In the genomic region with DNA sequence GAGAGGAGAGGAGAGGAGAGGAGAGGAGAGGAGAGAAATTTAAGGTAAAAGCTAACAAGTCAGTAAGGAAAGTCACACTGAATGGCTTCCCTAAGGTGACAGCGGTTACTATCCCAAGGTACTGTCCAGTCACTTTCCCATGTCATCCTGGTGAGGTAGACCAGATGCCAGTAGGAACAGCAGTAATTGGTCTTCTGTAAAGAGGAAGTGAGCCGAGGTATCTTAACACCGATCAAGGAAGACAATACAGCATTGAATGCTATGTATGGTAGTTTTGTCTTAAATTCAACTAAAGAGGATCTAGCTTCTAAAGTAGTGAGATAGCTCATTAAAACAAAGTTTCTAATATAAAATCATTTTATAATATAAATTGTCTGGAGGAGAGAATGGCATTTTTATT, we compare ENCODE assay signal across 17 mouse cellular contexts.
A peak's percentile ranks its signal among the peaks of the same experiment; 100 is the strongest.
DNase-seq lines count a peak whose midpoint lies in the region; ATAC-seq and TF ChIP-seq lines count a peak whose summit lies in the region.
"Had no signal": no experiment of that assay in that cellular context is flagged by ENCODE, and none has a peak within 500 bp of the region (broad histone marks: within the 10 kb centered on the region; RNA-seq: fewer than 3 reads in every experiment).

No protein-coding gene starts in this region.

- 94% methylated on average over 3 of the region's 3 CpGs for WGBS in midbrain, embryonic 11.5 days
- WGBS in midbrain, embryonic 16.5 days, result 96% methylated on average over 3 of the region's 3 CpGs
- 81% methylated on average over 3 of the region's 3 CpGs for WGBS in lung, adult 2 months
- 80% methylated on average over 3 of the region's 3 CpGs for WGBS in heart, embryonic 12.5 days

- H3K4me3 ChIP-seq in midbrain, embryonic 11.5 days (ENCODE audit: low read depth, low read length), result no peak overlapping the region
- no peak overlapping the region for H3K4me3 ChIP-seq in midbrain, embryonic 16.5 days (ENCODE audit: low read depth, low read length)
- no peak overlapping the region for H3K4me3 ChIP-seq in lung, adult 2 months (replicated peaks; ENCODE audit: extremely low read depth, low read depth, low read length)
- H3K4me3 ChIP-seq in heart, embryonic 12.5 days, result no peak overlapping the region
- H3K4me3 ChIP-seq: embryonic facial prominence, embryonic 12.5 days; forebrain, embryonic 15.5 days; heart, adult 2 months had no signal

- no peak for TF ChIP-seq CTCF in lung, adult 2 months (IDR thresholded peaks at IDR 0.05; ENCODE audit: insufficient read depth, low read length)

- DNase-seq in midbrain, embryonic 11.5 days (ENCODE audit: low spot score, missing footprints), result peak; percentile 14
- DNase-seq in lung, adult 2 months, result no peak
- DNase-seq in spleen, postnatal 36 days (ENCODE audit: low spot score in 2 of 2), result no peak
- DNase-seq: adrenal gland, postnatal 10 days; cerebellum, adult 11 months; cerebellum, adult 8-10 months; cerebellum, postnatal 14 days; gastrocnemius, postnatal 36 days; heart, adult 2 months had no signal

- H3K4me2 ChIP-seq in midbrain, embryonic 11.5 days, result no peak overlapping the region
- H3K4me2 ChIP-seq in midbrain, embryonic 16.5 days (ENCODE audit: low read length), result no peak overlapping the region
- H3K4me2 ChIP-seq in heart, embryonic 12.5 days, result no peak overlapping the region
- H3K4me2 ChIP-seq: embryonic facial prominence, embryonic 12.5 days; forebrain, embryonic 15.5 days; heart, embryonic 11.5 days had no signal

- no peaks in the 10 kb centered on the region for H3K27me3 ChIP-seq in midbrain, embryonic 11.5 days (ENCODE audit: control insufficient read depth, insufficient read depth, low read length)
- H3K27me3 ChIP-seq in midbrain, embryonic 16.5 days (ENCODE audit: control insufficient read depth, insufficient read depth, low read depth, low read length), result no peaks in the 10 kb centered on the region
- no peaks in the 10 kb centered on the region for H3K27me3 ChIP-seq in heart, embryonic 12.5 days (replicated peaks)
- H3K27me3 ChIP-seq: embryonic facial prominence, embryonic 12.5 days; forebrain, embryonic 15.5 days had no signal

- no peak for TF ChIP-seq POLR2A in lung, adult 2 months (IDR thresholded peaks at IDR 0.05; ENCODE audit: borderline replicate concordance, extremely low read depth, low read depth, low read length)

- H3K9me3 ChIP-seq in midbrain, embryonic 11.5 days (ENCODE audit: control insufficient read depth, low read length), result no peaks in the 10 kb centered on the region
- no peaks in the 10 kb centered on the region for H3K9me3 ChIP-seq in midbrain, embryonic 16.5 days (replicated peaks; ENCODE audit: control insufficient read depth, low read length, poor library complexity, severe bottlenecking)
- no peaks in the 10 kb centered on the region for H3K9me3 ChIP-seq in heart, embryonic 12.5 days (replicated peaks)
- H3K9me3 ChIP-seq: embryonic facial prominence, embryonic 12.5 days; forebrain, embryonic 15.5 days had no signal

- H3K27ac ChIP-seq in midbrain, embryonic 11.5 days (ENCODE audit: low read depth, low read length), result no peak overlapping the region
- H3K27ac ChIP-seq in midbrain, embryonic 16.5 days (ENCODE audit: low read length), result no peak overlapping the region
- H3K27ac ChIP-seq in heart, embryonic 12.5 days (ENCODE audit: poor library complexity, severe bottlenecking), result no peak overlapping the region
- H3K27ac ChIP-seq: embryonic facial prominence, embryonic 12.5 days; forebrain, embryonic 15.5 days; heart, adult 2 months had no signal

- H3K9ac ChIP-seq in midbrain, embryonic 11.5 days (ENCODE audit: low read length), result no peak overlapping the region
- no peak overlapping the region for H3K9ac ChIP-seq in midbrain, embryonic 16.5 days (ENCODE audit: low read depth, low read length)
- H3K9ac ChIP-seq in heart, embryonic 12.5 days, result no peak overlapping the region
- H3K9ac ChIP-seq: embryonic facial prominence, embryonic 12.5 days; forebrain, embryonic 15.5 days had no signal

- H3K36me3 ChIP-seq in midbrain, embryonic 11.5 days (ENCODE audit: control insufficient read depth, insufficient read depth, low read length), result no peaks in the 10 kb centered on the region
- H3K36me3 ChIP-seq in midbrain, embryonic 16.5 days (ENCODE audit: control insufficient read depth, insufficient read depth, low read length), result no peaks in the 10 kb centered on the region
- no peaks in the 10 kb centered on the region for H3K36me3 ChIP-seq in heart, embryonic 12.5 days
- H3K36me3 ChIP-seq: embryonic facial prominence, embryonic 12.5 days; forebrain, embryonic 15.5 days had no signal

- no peak for ATAC-seq in midbrain, embryonic 11.5 days (ENCODE audit: low FRiP score)
- ATAC-seq in midbrain, embryonic 16.5 days, result no peak
- peak; percentile 88 for ATAC-seq in granulocyte monocyte progenitor cell, adult 5-6 weeks (replicated peaks; ENCODE audit: poor library complexity, severe bottlenecking)
- ATAC-seq in monocyte, adult 5-6 weeks (replicated peaks; ENCODE audit: insufficient number of reproducible peaks, low FRiP score, low TSS enrichment, poor library complexity, severe bottlenecking), result peak; percentile 50; the same call in 1 of the 2 replicates
- ATAC-seq in heart, embryonic 12.5 days (ENCODE audit: insufficient number of reproducible peaks, low FRiP score), result no peak
- ATAC-seq: forebrain, embryonic 15.5 days; hindbrain, embryonic 16.5 days had no signal

- H3K4me1 ChIP-seq in midbrain, embryonic 11.5 days (ENCODE audit: control insufficient read depth, insufficient read depth, low read length), result no peaks in the 10 kb centered on the region
- H3K4me1 ChIP-seq in midbrain, embryonic 16.5 days (ENCODE audit: control insufficient read depth, insufficient read depth, low read length), result peaks cover 8% of the 10 kb centered on the region; the same call in 1 of the 2 replicates
- no peaks in the 10 kb centered on the region; the same call in 1 of the 2 replicates for H3K4me1 ChIP-seq in lung, adult 2 months (ENCODE audit: control insufficient read depth, insufficient read depth, low read length)
- no peaks in the 10 kb centered on the region for H3K4me1 ChIP-seq in heart, embryonic 12.5 days (replicated peaks)
- H3K4me1 ChIP-seq: embryonic facial prominence, embryonic 12.5 days had no signal

Comparison
In these comparisons a context has a peak if more than half of its experiments do, and no peak if none do; other contexts are left out.
1. ATAC-seq: peak in granulocyte monocyte progenitor cell, adult 5-6 weeks (single experiment) and monocyte, adult 5-6 weeks (single experiment); none in midbrain, embryonic 11.5 days (single experiment), midbrain, embryonic 16.5 days (single experiment) and heart, embryonic 12.5 days (single experiment).